Mouse (Mus musculus) kidney, adult 2 months (tissue): ENCODE measurements around the gene Atp2b1.

Experiments used
- CTCF ChIP-seq: fragments of 200-500 bp; conservative IDR thresholded peaks from 2 replicates; pipeline ENCODE4 v1.5.1; 2011; ENCODE audit warnings: low read depth, mild to moderate bottlenecking, control low read depth, low read length, moderate library complexity, mixed read lengths; ENCODE audit not compliant: insufficient read depth, insufficient read length
- POLR2A ChIP-seq: fragments of 200-500 bp; IDR thresholded peaks from one replicate; pipeline ENCODE4 v1.6.1; 2011; ENCODE audit warnings: low read depth, low read length, control low read depth

DNA sequence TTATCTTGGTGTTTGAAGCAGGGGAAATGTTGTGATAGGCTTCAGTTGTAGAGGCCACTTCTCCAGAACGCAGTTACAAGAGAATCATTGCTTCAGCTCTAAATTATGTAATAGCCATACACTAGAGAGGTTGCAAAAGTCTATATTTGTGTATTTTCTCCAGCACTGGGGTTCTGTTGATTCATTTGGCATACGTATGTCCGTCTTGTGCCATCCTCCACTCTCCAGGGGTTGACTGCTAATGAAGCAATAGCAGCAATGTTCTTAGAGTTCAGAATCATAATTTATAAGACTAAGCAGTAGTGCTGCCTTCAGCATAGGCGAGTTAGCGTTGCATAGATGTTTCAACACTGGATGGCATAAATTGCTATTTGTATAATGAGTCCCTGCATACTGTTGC is 33.9 kb downstream of the Atp2b1 start:
- TF ChIP-seq POLR2A, result no peak
- no peak for TF ChIP-seq CTCF
